Mouse (Mus musculus) liver, adult 2 months (tissue): ENCODE results near the gene Dnajc3. TPM values are rescaled to one million over a fixed set of nuclear protein-coding genes. Genes with fewer than 3 reads are reported as not detected.

ENCODE experiments used
- DNase-seq: peaks from one replicate; pipeline ENCODE4 v3.0.0-alpha.2; 2011; ENCODE audit warnings: low read depth, low spot score; ENCODE audit errors: extremely low read depth
- H3K27ac ChIP-seq: fragments of 200-500 bp; replicated peaks from 2 replicates; pipeline ENCODE4 v1.5.1; 2012; ENCODE audit warnings: low read depth, mild to moderate bottlenecking, control low read depth, inconsistent platforms, low read length; ENCODE audit not compliant: insufficient read depth
- H3K27me3 ChIP-seq: fragments of 200-500 bp; 2 replicates; pipeline ENCODE4 v1.6.1; 2012; ENCODE audit warnings: mild to moderate bottlenecking, moderate library complexity, low read length, inconsistent platforms; ENCODE audit not compliant: control insufficient read depth, insufficient read depth
- H3K36me3 ChIP-seq: fragments of 200-500 bp; 2 replicates; pipeline ENCODE4 v1.6.1; 2012; ENCODE audit warnings: low read length, inconsistent platforms; ENCODE audit not compliant: control insufficient read depth, insufficient read depth
- H3K4me1 ChIP-seq: fragments of 200-500 bp; 2 replicates; pipeline ENCODE4 v1.6.1; 2011; ENCODE audit warnings: low read length; ENCODE audit not compliant: control insufficient read depth, insufficient read depth
- H3K4me3 ChIP-seq: fragments of 200-500 bp; 2 replicates; pipeline ENCODE4 v1.5.1; 2011; ENCODE audit warnings: low read depth, mild to moderate bottlenecking, control low read depth, low read length, moderate library complexity; ENCODE audit not compliant: insufficient read depth
- H3K79me2 ChIP-seq: fragments of 200-500 bp; 2 replicates; pipeline ENCODE4 v1.6.1; 2012; ENCODE audit warnings: inconsistent platforms, mild to moderate bottlenecking, low read length, moderate library complexity; ENCODE audit not compliant: control insufficient read depth, insufficient read depth
- H3K9ac ChIP-seq: fragments of 200-500 bp; 2 replicates; pipeline ENCODE4 v1.6.1; 2012; ENCODE audit warnings: low read depth, mild to moderate bottlenecking, control low read depth, inconsistent platforms, low read length
- CTCF ChIP-seq: fragments of 200-500 bp; IDR thresholded peaks from 2 replicates; pipeline ENCODE4 v1.5.1; 2011; ENCODE audit warnings: low read depth, low read length, control low read depth
- POLR2A ChIP-seq: fragments of 200-500 bp; IDR thresholded peaks from 2 replicates; pipeline ENCODE4 v1.6.1; 2011; ENCODE audit warnings: low read length, control low read depth; ENCODE audit not compliant: insufficient read depth; ENCODE audit errors: extremely low read depth
- WGBS: fragments of 180-500 bp; shearing (Covaris S2); methylation state at CpG from one replicate; pipeline ENCODE4 v1.1.7; 2018; 5-methylcytosine and 5-hydroxymethylcytosine counted together
- polyA plus RNA-seq: library from polyadenylated mRNA; depleted of rRNA; stranded (reverse); fragments of >200 nt; gene quantifications from 2 replicates; pipeline ENCODE4 v1.2.3, GENCODE M21; 2012; rRNA removed
- total RNA-seq: library from RNA; depleted of rRNA; stranded (reverse); fragments of >200 nt; gene quantifications from 2 replicates; pipeline ENCODE4 v1.2.3, GENCODE M21; 2014; rRNA removed

Dnajc3 gene
- total and polyA plus RNA-seq, 2 experiments: 32.4 to 159 TPM

DNA sequence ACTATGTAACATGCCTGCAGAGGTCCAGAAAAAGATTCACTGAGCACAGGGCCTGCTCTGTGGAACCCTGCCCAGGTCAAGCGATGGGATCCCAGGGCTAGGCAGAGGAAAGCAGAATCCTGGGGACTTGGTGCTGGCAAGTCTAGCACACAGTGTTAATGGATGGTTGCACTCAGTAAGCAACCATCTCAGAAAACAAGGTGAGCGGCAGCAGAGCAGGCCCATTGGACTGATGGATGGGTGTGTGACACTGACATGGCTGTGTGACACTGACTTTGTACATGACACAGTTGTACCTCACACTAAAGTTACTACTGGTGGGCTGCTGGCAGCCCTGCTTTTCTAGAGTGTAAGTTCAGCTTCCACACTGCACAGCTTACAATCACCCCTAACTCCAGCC is 71.8 kb downstream of the Dnajc3 start:
- Histone ChIP-seq H3K36me3 (no peaks in the 10 kb centered on the region), H3K79me2 (no peaks in the 10 kb centered on the region), H3K27me3 (no peaks in the 10 kb centered on the region), H3K4me1 (peaks cover 2% of the 10 kb centered on the region; the same call in 1 of the 2 replicates), H3K4me3 (no peak overlapping the region), H3K9ac (no peak overlapping the region), H3K27ac (no peak overlapping the region)
- DNase-seq: no peak
- WGBS: 99% methylated on average over 2 of the region's 2 CpGs
- TF ChIP-seq CTCF (no peak), POLR2A (no peak)

DNA sequence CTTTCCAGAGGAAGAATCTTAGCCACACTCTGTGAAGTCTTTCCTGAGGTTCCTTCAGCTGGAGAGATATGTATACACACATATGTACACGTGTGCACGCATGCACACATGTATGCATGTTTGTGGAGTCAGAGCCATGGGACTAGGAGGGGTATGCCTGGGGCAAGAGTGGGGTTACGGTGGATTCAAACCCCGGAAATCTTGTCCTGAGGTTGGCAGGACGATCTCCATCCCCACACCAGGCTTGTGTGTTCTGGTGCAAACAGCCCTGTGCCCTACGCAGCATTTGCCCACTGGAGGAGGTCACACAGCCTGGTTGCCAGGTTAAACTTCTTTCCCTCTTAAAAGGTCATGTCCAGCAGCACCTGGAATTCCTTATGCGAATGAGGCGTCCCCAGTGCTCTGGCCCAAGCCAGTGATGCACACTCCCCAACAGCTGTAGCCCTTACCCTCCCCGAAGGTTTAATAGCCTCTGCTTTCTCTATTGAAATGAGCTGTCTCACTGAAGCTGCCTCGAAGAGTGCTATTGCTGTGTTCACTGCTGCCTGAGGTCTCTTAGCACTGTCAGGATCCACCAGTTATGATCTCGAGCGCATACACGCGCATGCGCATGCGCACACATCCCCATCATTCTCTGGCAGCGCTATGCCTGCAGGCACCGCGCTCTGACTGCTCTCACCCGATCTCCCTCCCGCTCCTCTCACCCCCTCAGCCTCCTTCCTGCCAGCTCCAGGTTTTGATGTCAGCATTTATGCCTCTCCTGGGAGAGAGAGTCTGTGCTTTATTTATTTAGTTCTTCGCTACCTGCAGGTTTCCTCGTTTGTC is 75.0 kb downstream of the Dnajc3 start:
- Histone ChIP-seq H3K27me3 (no peaks in the 10 kb centered on the region), H3K4me1 (peaks cover 2% of the 10 kb centered on the region; the same call in 1 of the 2 replicates), H3K79me2 (no peaks in the 10 kb centered on the region), H3K36me3 (no peaks in the 10 kb centered on the region), H3K4me3 (no peak overlapping the region), H3K9ac (no peak overlapping the region), H3K27ac (no peak overlapping the region)
- no peak for DNase-seq
- TF ChIP-seq POLR2A: no peak
- no peak for TF ChIP-seq CTCF
- 78% methylated on average over 23 of the region's 23 CpGs for WGBS

DNA sequence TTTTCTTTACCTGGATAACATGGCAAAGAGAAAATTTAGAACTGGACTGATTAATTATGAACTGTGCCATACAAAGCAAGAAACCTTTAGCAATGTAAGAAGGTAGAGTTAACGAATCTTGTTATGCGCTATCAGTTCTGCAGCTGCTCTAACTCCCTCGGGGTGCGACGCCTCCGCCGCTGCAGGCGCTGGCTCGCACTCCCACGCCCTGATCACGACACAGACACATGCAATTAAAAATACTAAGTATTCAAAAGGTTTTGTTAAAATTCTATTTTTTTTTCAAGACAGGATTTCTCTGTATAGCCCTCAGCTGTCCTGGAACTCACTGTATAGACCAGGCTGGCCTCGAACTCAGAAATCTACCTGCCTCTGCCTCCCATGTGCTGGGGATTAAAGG is 75.8 kb downstream of the Dnajc3 start:
- no peaks in the 10 kb centered on the region for H3K27me3 ChIP-seq
- no peak overlapping the region for H3K4me3 ChIP-seq
- DNase-seq: no peak
- no peaks in the 10 kb centered on the region for H3K36me3 ChIP-seq
- WGBS: 93% methylated on average over 12 of the region's 12 CpGs
- no peaks in the 10 kb centered on the region for H3K4me1 ChIP-seq
- H3K79me2 ChIP-seq: no peaks in the 10 kb centered on the region
- H3K27ac ChIP-seq: no peak overlapping the region
- no peak for TF ChIP-seq CTCF
- TF ChIP-seq POLR2A: no peak
- H3K9ac ChIP-seq: no peak overlapping the region

DNA sequence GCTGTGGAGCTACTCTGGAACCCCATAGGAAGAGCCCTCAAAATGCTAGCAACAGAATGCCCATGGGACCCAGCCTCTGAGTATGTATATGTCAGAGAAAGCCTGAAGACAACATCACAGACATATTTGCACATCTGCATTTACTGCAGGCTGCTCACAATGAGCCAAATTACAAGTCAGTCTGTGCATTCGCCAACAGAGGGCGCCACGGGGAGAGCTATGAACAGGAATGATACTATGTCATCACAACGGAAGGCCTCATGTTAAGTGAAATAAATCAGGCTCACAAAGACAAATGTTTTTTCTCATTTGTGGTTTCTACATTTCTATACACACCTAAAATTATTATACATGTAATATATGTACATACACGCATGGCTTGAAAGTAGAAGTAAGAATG is 88.1 kb downstream of the Dnajc3 start:
- H3K9ac ChIP-seq: no peak overlapping the region
- TF ChIP-seq POLR2A: no peak
- TF ChIP-seq CTCF: peak; percentile 40; the same call in 1 of the 2 replicates
- no peaks in the 10 kb centered on the region for H3K4me1 ChIP-seq
- 77% methylated on average over 5 of the region's 5 CpGs for WGBS
- H3K27me3 ChIP-seq: no peaks in the 10 kb centered on the region
- H3K4me3 ChIP-seq: no peak overlapping the region
- no peaks in the 10 kb centered on the region for H3K79me2 ChIP-seq
- H3K36me3 ChIP-seq: no peaks in the 10 kb centered on the region
- H3K27ac ChIP-seq: no peak overlapping the region
- peak; percentile 21 for DNase-seq

DNA sequence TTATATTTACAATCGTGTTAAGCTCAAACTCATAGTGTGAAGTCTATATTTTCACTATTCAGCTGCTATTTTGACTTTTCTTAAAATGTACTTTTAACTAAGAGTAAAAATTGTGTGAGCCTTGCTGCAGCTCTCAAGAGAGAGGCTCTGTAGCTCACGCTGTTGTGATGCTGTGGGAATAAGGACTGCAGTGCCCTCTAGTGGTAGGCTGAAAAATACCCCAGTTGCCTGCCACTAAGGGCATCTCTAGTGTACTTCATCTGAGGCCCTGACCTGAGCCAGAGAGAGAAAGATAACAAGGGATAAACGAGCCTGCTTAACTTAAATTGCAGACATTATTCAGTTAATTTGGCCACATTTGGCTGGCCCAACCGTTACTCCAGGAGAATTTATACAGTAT is 89.4 kb downstream of the Dnajc3 start:
- Histone ChIP-seq H3K9ac (no peak overlapping the region), H3K27me3 (no peaks in the 10 kb centered on the region), H3K4me1 (no peaks in the 10 kb centered on the region), H3K27ac (no peak overlapping the region), H3K79me2 (no peaks in the 10 kb centered on the region), H3K4me3 (no peak overlapping the region), H3K36me3 (no peaks in the 10 kb centered on the region)
- 32% methylated on average over 4 of the region's 4 CpGs for WGBS
- peak; percentile 72 for TF ChIP-seq CTCF
- no peak for TF ChIP-seq POLR2A
- DNase-seq: peak; percentile 71

DNA sequence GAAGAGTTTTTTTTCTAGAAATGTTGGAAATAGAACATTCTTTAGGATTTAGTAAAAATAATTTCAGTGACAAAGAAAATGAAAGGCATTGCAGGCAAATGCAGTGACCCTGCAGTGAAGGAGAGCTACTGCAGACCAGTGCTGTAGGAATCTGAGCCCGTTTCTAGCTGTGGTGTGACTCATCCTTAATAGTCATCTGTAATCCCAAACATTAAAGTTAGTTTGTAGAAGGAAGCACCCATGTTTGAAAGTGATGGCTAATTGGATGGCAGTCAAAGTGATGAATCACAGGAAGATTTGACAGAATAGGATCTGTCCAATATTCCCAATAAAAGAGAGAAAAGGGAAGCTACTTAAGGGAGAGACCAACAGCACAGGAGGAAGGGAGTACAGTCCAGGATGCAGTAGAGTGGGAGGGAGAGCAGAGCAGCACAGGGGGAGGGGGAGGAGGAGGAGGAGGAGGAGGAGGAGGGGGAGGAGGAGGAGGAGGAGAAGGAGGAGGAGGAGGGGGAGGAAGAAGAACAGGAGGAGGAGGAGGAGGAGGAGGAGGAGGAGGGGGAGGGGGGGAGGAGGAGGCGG is 90.0 kb downstream of the Dnajc3 start:
- Histone ChIP-seq H3K9ac (no peak overlapping the region), H3K36me3 (no peaks in the 10 kb centered on the region), H3K79me2 (no peaks in the 10 kb centered on the region), H3K4me1 (no peaks in the 10 kb centered on the region), H3K27me3 (no peaks in the 10 kb centered on the region), H3K4me3 (no peak overlapping the region), H3K27ac (no peak overlapping the region)
- TF ChIP-seq CTCF (no peak), POLR2A (no peak)
- 78% methylated on average over 2 of the region's 2 CpGs for WGBS
- DNase-seq: no peak

Other genes with a start within 250 kb of the Dnajc3 start
- 3.0 and 5.2 TPM in 2 replicates for gene Abcc4, start 231.8 kb upstream of the Dnajc3 start, total RNA-seq
- 0.89 and 1.5 TPM in 2 replicates for gene Abcc4, start 231.8 kb upstream of the Dnajc3 start, polyA plus RNA-seq
- 0.09 and 0.13 TPM in 2 replicates for gene Cldn10, start 150.1 kb upstream of the Dnajc3 start, total RNA-seq
- not detected in 2 replicates for gene Cldn10, start 150.1 kb upstream of the Dnajc3 start, polyA plus RNA-seq
- gene Dzip1, start 12.5 kb upstream of the Dnajc3 start, total RNA-seq: 0.55 and 0.74 TPM in 2 replicates
- gene Dzip1, start 12.5 kb upstream of the Dnajc3 start, polyA plus RNA-seq: 0.23 and 0.44 TPM in 2 replicates
- 3.0 and 3.6 TPM in 2 replicates for gene Uggt2, start 161.5 kb downstream of the Dnajc3 start, total RNA-seq
- gene Uggt2, start 161.5 kb downstream of the Dnajc3 start, polyA plus RNA-seq: 0.52 and 0.98 TPM in 2 replicates
- gene Hs6st3, start 200.4 kb downstream of the Dnajc3 start, total RNA-seq: 0.09 and 0.13 TPM in 2 replicates
- 0.05 and 0.06 TPM in 2 replicates for gene Hs6st3, start 200.4 kb downstream of the Dnajc3 start, polyA plus RNA-seq